Mouse (Mus musculus): ENCODE results near the gene 1700086D15Rik.

Gene 1700086D15Rik

GRCm38 (mm10) chr11:65159791-65160190 lies at the start of gene 1700086D15Rik:
1700086D15Rik (minus strand) TSS chr11:65159891.
- in situ Hi-C loops (cut with MboI, MseI), result no loop called here

GRCm38 (mm10) chr11:65209441-65209840 lies 49.8 kb upstream of the 1700086D15Rik start:
- in situ Hi-C loops (cut with MboI, MseI), result no loop called here

- in situ Hi-C loops (cut with MboI, MseI), result no loop called here
Measured at GRCm38 (mm10) chr11:65205306-65205705, 45.6 kb upstream of the 1700086D15Rik start.

GRCm38 (mm10) chr11:65204651-65205050 lies 45.0 kb upstream of the 1700086D15Rik start:
- in situ Hi-C loops (cut with MboI, MseI), result no loop called here

GRCm38 (mm10) chr11:65203020-65203419 lies 43.3 kb upstream of the 1700086D15Rik start:
- in situ Hi-C loops (cut with MboI, MseI), result no loop called here

GRCm38 (mm10) chr11:65202236-65202635 lies 42.5 kb upstream of the 1700086D15Rik start:
- in situ Hi-C loops (cut with MboI, MseI), result no loop called here

- in situ Hi-C loops (cut with MboI, MseI), result no loop called here
Measured at GRCm38 (mm10) chr11:65198026-65198425, 38.3 kb upstream of the 1700086D15Rik start.

- in situ Hi-C loops (cut with MboI, MseI), result no loop called here
Measured at GRCm38 (mm10) chr11:65197280-65197679, 37.6 kb upstream of the 1700086D15Rik start.

- in situ Hi-C loops (cut with MboI, MseI), result no loop called here
Measured at GRCm38 (mm10) chr11:65186974-65187373, 27.3 kb upstream of the 1700086D15Rik start.

- in situ Hi-C loops (cut with MboI, MseI), result no loop called here
Measured at GRCm38 (mm10) chr11:65185114-65185513, 25.4 kb upstream of the 1700086D15Rik start.

- in situ Hi-C loops (cut with MboI, MseI), result no loop called here
Measured at GRCm38 (mm10) chr11:65170121-65170750, 10.5 kb upstream of the 1700086D15Rik start.

GRCm38 (mm10) chr11:65162767-65163120 lies 3.1 kb upstream of the 1700086D15Rik start, which contains the start of gene Arhgap44:
Arhgap44 (minus strand) TSS chr11:65162961.
- in situ Hi-C loops (cut with MboI, MseI), result no loop called here

- in situ Hi-C loops (cut with MboI, MseI), result no loop called here
Measured at GRCm38 (mm10) chr11:65161881-65162766, 2.4 kb upstream of the 1700086D15Rik start.

GRCm38 (mm10) chr11:65160991-65161880 lies 1.5 kb upstream of the 1700086D15Rik start:
- in situ Hi-C loops (cut with MboI, MseI), result no loop called here

GRCm38 (mm10) chr11:65158658-65158990 lies 1.1 kb downstream of the 1700086D15Rik start:
- in situ Hi-C loops (cut with MboI, MseI), result no loop called here

- in situ Hi-C loops (cut with MboI, MseI), result no loop called here
Measured at GRCm38 (mm10) chr11:65157966-65158657, 1.6 kb downstream of the 1700086D15Rik start.

- in situ Hi-C loops (cut with MboI, MseI), result no loop called here
Measured at GRCm38 (mm10) chr11:65153006-65153405, 6.7 kb downstream of the 1700086D15Rik start.

- in situ Hi-C loops (cut with MboI, MseI), result no loop called here
Measured at GRCm38 (mm10) chr11:65148441-65148840, 11.2 kb downstream of the 1700086D15Rik start.

- in situ Hi-C loops (cut with MboI, MseI), result no loop called here
Measured at GRCm38 (mm10) chr11:65142838-65143417, 16.8 kb downstream of the 1700086D15Rik start.

GRCm38 (mm10) chr11:65139030-65139429 lies 20.7 kb downstream of the 1700086D15Rik start:
- in situ Hi-C loops (cut with MboI, MseI), result no loop called here

- in situ Hi-C loops (cut with MboI, MseI), result no loop called here
Measured at GRCm38 (mm10) chr11:65137145-65137652, 22.5 kb downstream of the 1700086D15Rik start.

Data from T-helper 1 cell (primary cell).